Mouse (Mus musculus): Measurements from ENCODE around the gene Igfbp4. TPM values are rescaled to one million over a fixed set of nuclear protein-coding genes. Genes with fewer than 3 reads are reported as not detected.

Igfbp4 gene
- polyA plus RNA-seq, 1 experiment from 2014 or later = 142 TPM

- DNase-seq (ENCODE audit: low spot score) = no peak
- WGBS = 88% methylated on average over 8 of the region's 8 CpGs
- H3K9ac ChIP-seq = no peak overlapping the region
- peaks cover 2% of the 10 kb centered on the region; the same call in 1 of the 2 replicates for H3K4me1 ChIP-seq (replicated peaks; ENCODE audit: control insufficient read depth, insufficient read depth, low read length)
- no peaks in the 10 kb centered on the region for H3K9me3 ChIP-seq (ENCODE audit: control insufficient read depth, low read length)
- no peak for ATAC-seq (ENCODE audit: low FRiP score)
- no peaks in the 10 kb centered on the region for H3K36me3 ChIP-seq (replicated peaks; ENCODE audit: control insufficient read depth, insufficient read depth)
- H3K27ac ChIP-seq = no peak overlapping the region
- H3K27me3 ChIP-seq (ENCODE audit: control insufficient read depth, insufficient read depth, low read length) = no peaks in the 10 kb centered on the region
- no peak overlapping the region for H3K4me2 ChIP-seq (replicated peaks)
- H3K4me3 ChIP-seq (replicated peaks; ENCODE audit: low read length) = no peak overlapping the region
Measured at GRCm38 (mm10) chr11:99067591-99067990, 26.5 kb downstream of the Igfbp4 start.

GRCm38 (mm10) chr11:99068455-99068854 is 27.4 kb downstream of the Igfbp4 start:
- ATAC-seq (ENCODE audit: low FRiP score) = no peak
- H3K27me3 ChIP-seq (ENCODE audit: control insufficient read depth, insufficient read depth, low read length) = no peaks in the 10 kb centered on the region
- no peak overlapping the region for H3K27ac ChIP-seq
- no peak overlapping the region for H3K4me2 ChIP-seq (replicated peaks)
- H3K9me3 ChIP-seq (ENCODE audit: control insufficient read depth, low read length) = no peaks in the 10 kb centered on the region
- 81% methylated on average over 5 of the region's 5 CpGs for WGBS
- H3K36me3 ChIP-seq (replicated peaks; ENCODE audit: control insufficient read depth, insufficient read depth) = no peaks in the 10 kb centered on the region
- H3K4me3 ChIP-seq (replicated peaks; ENCODE audit: low read length) = no peak overlapping the region
- H3K4me1 ChIP-seq (replicated peaks; ENCODE audit: control insufficient read depth, insufficient read depth, low read length) = peaks cover 2% of the 10 kb centered on the region; the same call in 1 of the 2 replicates
- no peak for DNase-seq (ENCODE audit: low spot score)
- H3K9ac ChIP-seq = no peak overlapping the region

- Histone ChIP-seq H3K36me3 (replicated peaks; ENCODE audit: control insufficient read depth, insufficient read depth) (no peaks in the 10 kb centered on the region), H3K27me3 (ENCODE audit: control insufficient read depth, insufficient read depth, low read length) (no peaks in the 10 kb centered on the region), H3K27ac (no peak overlapping the region), H3K4me1 (replicated peaks; ENCODE audit: control insufficient read depth, insufficient read depth, low read length) (peaks cover 2% of the 10 kb centered on the region; the same call in 1 of the 2 replicates), H3K4me2 (replicated peaks) (no peak overlapping the region), H3K4me3 (replicated peaks; ENCODE audit: low read length) (no peak overlapping the region), H3K9ac (no peak overlapping the region), H3K9me3 (ENCODE audit: control insufficient read depth, low read length) (no peaks in the 10 kb centered on the region)
- no peak for DNase-seq (ENCODE audit: low spot score)
- WGBS = 18% methylated on average over 6 of the region's 6 CpGs
- no peak for ATAC-seq (ENCODE audit: low FRiP score)
Measured at GRCm38 (mm10) chr11:99071866-99072265, 30.8 kb downstream of the Igfbp4 start.

GRCm38 (mm10) chr11:99073781-99074180 is 32.7 kb downstream of the Igfbp4 start:
- H3K4me2 ChIP-seq (replicated peaks) = no peak overlapping the region
- no peak overlapping the region for H3K9ac ChIP-seq
- no peak for DNase-seq (ENCODE audit: low spot score)
- no peaks in the 10 kb centered on the region for H3K9me3 ChIP-seq (ENCODE audit: control insufficient read depth, low read length)
- no peak overlapping the region for H3K27ac ChIP-seq
- peaks cover 2% of the 10 kb centered on the region; the same call in 1 of the 2 replicates for H3K4me1 ChIP-seq (replicated peaks; ENCODE audit: control insufficient read depth, insufficient read depth, low read length)
- no peaks in the 10 kb centered on the region for H3K27me3 ChIP-seq (ENCODE audit: control insufficient read depth, insufficient read depth, low read length)
- H3K36me3 ChIP-seq (replicated peaks; ENCODE audit: control insufficient read depth, insufficient read depth) = no peaks in the 10 kb centered on the region
- H3K4me3 ChIP-seq (replicated peaks; ENCODE audit: low read length) = no peak overlapping the region
- no peak for ATAC-seq (ENCODE audit: low FRiP score)
- 62% methylated on average over 5 of the region's 5 CpGs for WGBS

GRCm38 (mm10) chr11:99076744-99077319 is 35.8 kb downstream of the Igfbp4 start:
- Histone ChIP-seq H3K36me3 (replicated peaks; ENCODE audit: control insufficient read depth, insufficient read depth) (no peaks in the 10 kb centered on the region), H3K4me3 (replicated peaks; ENCODE audit: low read length) (no peak overlapping the region), H3K9ac (no peak overlapping the region), H3K4me2 (replicated peaks) (no peak overlapping the region), H3K9me3 (ENCODE audit: control insufficient read depth, low read length) (no peaks in the 10 kb centered on the region), H3K27me3 (ENCODE audit: control insufficient read depth, insufficient read depth, low read length) (no peaks in the 10 kb centered on the region), H3K4me1 (replicated peaks; ENCODE audit: control insufficient read depth, insufficient read depth, low read length) (peaks cover under 1% of the 10 kb centered on the region; the same call in 1 of the 2 replicates), H3K27ac (no peak overlapping the region)
- WGBS = 79% methylated on average over 5 of the region's 5 CpGs
- DNase-seq (ENCODE audit: low spot score) (no peak), ATAC-seq (ENCODE audit: low FRiP score) (no peak)

- DNase-seq (ENCODE audit: low spot score) = no peak
- H3K4me1 ChIP-seq (replicated peaks; ENCODE audit: control insufficient read depth, insufficient read depth, low read length) = no peaks in the 10 kb centered on the region
- no peak overlapping the region for H3K9ac ChIP-seq
- no peak overlapping the region for H3K27ac ChIP-seq
- 85% methylated on average over 8 of the region's 8 CpGs for WGBS
- no peaks in the 10 kb centered on the region for H3K9me3 ChIP-seq (ENCODE audit: control insufficient read depth, low read length)
- H3K36me3 ChIP-seq (replicated peaks; ENCODE audit: control insufficient read depth, insufficient read depth) = no peaks in the 10 kb centered on the region
- H3K27me3 ChIP-seq (ENCODE audit: control insufficient read depth, insufficient read depth, low read length) = no peaks in the 10 kb centered on the region
- no peak overlapping the region for H3K4me2 ChIP-seq (replicated peaks)
- ATAC-seq (ENCODE audit: low FRiP score) = no peak
- H3K4me3 ChIP-seq (replicated peaks; ENCODE audit: low read length) = no peak overlapping the region
Measured at GRCm38 (mm10) chr11:99077869-99078268, 36.8 kb downstream of the Igfbp4 start.

GRCm38 (mm10) chr11:99080902-99081543 is 40.0 kb downstream of the Igfbp4 start:
- Histone ChIP-seq H3K36me3 (replicated peaks; ENCODE audit: control insufficient read depth, insufficient read depth) (no peaks in the 10 kb centered on the region), H3K27ac (no peak overlapping the region), H3K9ac (no peak overlapping the region), H3K4me1 (replicated peaks; ENCODE audit: control insufficient read depth, insufficient read depth, low read length) (no peaks in the 10 kb centered on the region), H3K9me3 (ENCODE audit: control insufficient read depth, low read length) (no peaks in the 10 kb centered on the region), H3K27me3 (ENCODE audit: control insufficient read depth, insufficient read depth, low read length) (no peaks in the 10 kb centered on the region), H3K4me2 (replicated peaks) (no peak overlapping the region), H3K4me3 (replicated peaks; ENCODE audit: low read length) (no peak overlapping the region)
- ATAC-seq (ENCODE audit: low FRiP score) = no peak
- WGBS = 89% methylated on average over 9 of the region's 9 CpGs
- no peak for DNase-seq (ENCODE audit: low spot score)

- H3K4me2 ChIP-seq (replicated peaks) = no peak overlapping the region
- no peak for ATAC-seq (ENCODE audit: low FRiP score)
- no peaks in the 10 kb centered on the region for H3K9me3 ChIP-seq (ENCODE audit: control insufficient read depth, low read length)
- H3K27ac ChIP-seq = no peak overlapping the region
- DNase-seq (ENCODE audit: low spot score) = no peak
- no peak overlapping the region for H3K4me3 ChIP-seq (replicated peaks; ENCODE audit: low read length)
- H3K36me3 ChIP-seq (replicated peaks; ENCODE audit: control insufficient read depth, insufficient read depth) = no peaks in the 10 kb centered on the region
- no peaks in the 10 kb centered on the region for H3K27me3 ChIP-seq (ENCODE audit: control insufficient read depth, insufficient read depth, low read length)
- no peaks in the 10 kb centered on the region for H3K4me1 ChIP-seq (replicated peaks; ENCODE audit: control insufficient read depth, insufficient read depth, low read length)
- WGBS = 86% methylated on average over 3 of the region's 3 CpGs
- no peak overlapping the region for H3K9ac ChIP-seq
Measured at GRCm38 (mm10) chr11:99081566-99081965, 40.5 kb downstream of the Igfbp4 start.

- no peak for ATAC-seq (ENCODE audit: low FRiP score)
- Histone ChIP-seq H3K9me3 (ENCODE audit: control insufficient read depth, low read length) (no peaks in the 10 kb centered on the region), H3K9ac (no peak overlapping the region), H3K4me3 (replicated peaks; ENCODE audit: low read length) (no peak overlapping the region), H3K27ac (no peak overlapping the region), H3K4me2 (replicated peaks) (no peak overlapping the region), H3K27me3 (ENCODE audit: control insufficient read depth, insufficient read depth, low read length) (no peaks in the 10 kb centered on the region), H3K4me1 (replicated peaks; ENCODE audit: control insufficient read depth, insufficient read depth, low read length) (no peaks in the 10 kb centered on the region), H3K36me3 (replicated peaks; ENCODE audit: control insufficient read depth, insufficient read depth) (no peaks in the 10 kb centered on the region)
- no peak for DNase-seq (ENCODE audit: low spot score)
- WGBS = 71% methylated on average over 8 of the region's 8 CpGs
Measured at GRCm38 (mm10) chr11:99082098-99082497, 41.1 kb downstream of the Igfbp4 start.

Measured in hindbrain, embryonic 14.5 days (tissue).